Mouse (Mus musculus): ENCODE data around the gene Gm20388. TPM values are rescaled to one million over a fixed set of nuclear protein-coding genes. Genes with fewer than 3 reads are reported as not detected.
"Not testable (repeated sequence)": the region's sequence is repeated elsewhere in the genome, so short reads cannot be mapped to it uniquely, and the experiment has no call there.

Gm20388 gene
- total RNA-seq, 2 experiments from 2014 or later, result 10.3 to 10.6 TPM

DNA sequence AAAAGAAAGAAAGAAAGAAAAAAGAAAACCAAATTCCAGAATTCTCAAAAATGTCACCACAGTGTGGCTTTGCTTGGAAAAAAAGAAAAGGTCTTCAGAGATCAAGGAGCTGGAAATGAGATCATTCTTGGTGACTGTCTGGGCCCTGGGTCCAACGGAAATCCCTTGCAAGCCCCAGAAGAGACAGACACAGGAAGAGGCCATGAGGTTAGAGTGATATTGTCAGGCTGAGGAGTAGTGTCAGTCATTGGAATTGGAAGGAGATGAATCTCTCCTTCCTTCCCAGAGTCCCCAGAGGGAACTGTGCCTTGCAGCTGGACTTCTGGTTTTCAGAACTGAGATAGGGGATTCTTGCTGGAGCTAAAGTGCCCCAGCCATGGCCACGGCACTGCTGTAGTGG is 788.9 kb downstream of the Gm20388 start:
- intact Hi-C loops (cut with DNase I), result no loop called here
- no peak for DNase-seq (ENCODE audit: low spot score in 2 of 2)

DNA sequence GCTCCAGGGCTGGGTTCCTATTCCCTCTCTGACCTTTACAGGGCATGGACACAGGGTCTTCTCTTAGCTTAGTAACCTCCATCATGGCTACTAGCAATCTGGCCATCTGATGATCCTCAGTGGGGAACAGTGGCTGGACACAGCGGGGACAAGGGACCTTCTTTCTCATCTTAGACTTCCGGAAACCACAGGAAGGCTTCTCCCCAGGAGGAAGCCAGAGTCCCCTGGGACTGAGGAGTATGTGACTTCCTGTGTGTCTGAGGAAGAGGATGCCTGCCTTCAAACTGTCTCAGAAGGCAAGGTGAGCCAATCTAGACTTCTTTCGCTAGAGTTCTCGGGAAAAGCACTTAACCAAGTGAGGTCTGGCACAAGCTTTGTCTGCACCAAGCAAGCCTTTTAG is 789.4 kb downstream of the Gm20388 start:
- intact Hi-C loops (cut with DNase I), result no loop called here
- DNase-seq (ENCODE audit: low spot score in 2 of 2), result no peak

DNA sequence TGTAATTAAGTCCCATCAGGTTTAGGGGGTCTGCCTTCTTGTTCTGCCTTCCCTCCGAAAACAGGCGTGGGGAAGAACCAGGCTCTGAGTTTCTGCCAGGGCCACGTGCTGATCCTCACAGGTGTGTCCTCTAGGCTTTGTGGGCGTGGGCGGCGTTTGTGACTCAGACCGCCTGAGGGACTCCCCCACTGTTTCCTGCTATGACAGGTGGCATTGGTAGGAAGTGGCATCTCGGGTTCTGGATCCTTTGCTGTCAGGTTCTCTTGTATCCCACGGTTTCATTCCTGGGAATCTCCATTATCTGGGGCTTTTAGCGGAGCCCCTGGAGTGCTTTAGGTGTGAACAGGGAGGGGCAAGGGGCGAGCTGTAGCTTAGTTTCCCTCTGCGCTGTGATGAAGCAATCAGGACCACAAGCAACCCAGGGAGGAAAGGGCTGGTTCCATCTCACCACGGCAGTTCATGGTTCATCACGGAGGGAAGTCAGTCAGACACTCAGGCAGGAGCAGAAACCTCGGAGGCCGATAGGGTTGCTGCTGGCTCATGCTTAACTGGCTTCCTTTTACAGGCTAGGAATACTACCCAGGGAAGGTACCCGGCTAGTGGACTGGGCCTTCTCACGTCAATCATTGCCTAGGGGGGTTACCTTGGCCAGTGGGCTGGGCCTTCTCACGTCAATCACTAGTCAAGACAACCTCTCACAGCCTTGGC is 791.3 kb downstream of the Gm20388 start:
- intact Hi-C loops (cut with DNase I), result no loop called here
- no peak for DNase-seq (ENCODE audit: low spot score in 2 of 2)

DNA sequence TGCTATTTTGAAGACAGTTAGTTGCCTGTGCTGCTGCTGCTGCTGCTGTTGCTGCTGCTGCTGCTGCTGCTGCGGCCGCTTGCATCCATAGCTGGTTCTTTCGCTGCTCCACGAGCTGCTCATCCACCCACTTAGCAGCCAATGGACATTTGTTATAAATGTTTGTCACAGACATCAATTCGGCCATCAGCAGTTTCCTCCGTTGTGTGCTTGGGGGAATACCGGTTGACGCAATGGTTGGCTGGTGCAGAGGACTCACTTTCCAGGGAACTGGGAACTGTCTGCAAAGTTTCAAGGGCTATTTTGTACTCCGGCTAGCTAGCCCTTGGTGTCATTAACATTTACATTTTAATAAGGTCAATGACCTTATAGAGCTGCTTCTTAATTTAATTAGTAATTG is 793.6 kb downstream of the Gm20388 start:
- no peak for DNase-seq (ENCODE audit: low spot score in 2 of 2)
- intact Hi-C loops (cut with DNase I), result no loop called here

DNA sequence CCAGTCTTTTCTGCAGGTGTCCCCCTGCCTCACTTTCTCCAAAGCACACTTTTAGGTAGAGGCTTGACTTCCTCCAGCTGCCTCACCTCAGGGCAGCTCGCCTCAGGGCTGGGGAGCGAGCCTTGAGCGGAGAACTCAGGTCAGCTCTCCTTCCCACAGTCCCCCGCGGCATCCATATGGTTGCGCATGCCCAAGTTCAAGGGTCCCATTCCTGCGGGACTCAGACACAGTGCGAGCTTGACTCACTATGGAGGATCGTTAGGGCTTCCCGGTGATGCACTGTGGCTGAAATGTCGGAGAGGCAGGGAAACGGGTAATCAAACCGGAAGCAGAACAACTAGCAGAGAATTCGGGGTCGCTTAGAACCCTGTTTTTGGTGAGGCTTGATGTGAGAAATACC is 794.5 kb downstream of the Gm20388 start:
- intact Hi-C loops (cut with DNase I), result no loop called here
- DNase-seq (ENCODE audit: low spot score in 2 of 2), result no peak

DNA sequence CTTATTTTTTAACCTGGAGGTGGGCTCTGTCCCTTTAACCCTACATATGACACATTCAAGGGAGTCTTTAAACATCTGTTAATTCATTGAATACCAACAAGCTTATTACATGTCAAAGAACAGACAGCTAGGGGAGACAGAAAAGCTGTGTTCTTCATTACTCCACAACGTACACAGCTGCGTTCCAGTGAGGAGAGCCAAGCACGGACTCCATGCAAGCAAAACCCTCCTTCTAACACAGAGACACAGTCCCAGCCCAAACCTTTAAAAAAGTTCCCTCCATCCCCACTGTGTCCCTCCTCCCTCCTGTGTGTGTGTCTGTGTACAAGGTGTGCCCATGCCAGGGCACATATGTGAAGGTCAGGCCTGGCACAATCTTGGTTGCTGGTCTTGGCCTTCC is 795.6 kb downstream of the Gm20388 start:
- intact Hi-C loops (cut with DNase I), result no loop called here
- no peak for DNase-seq (ENCODE audit: low spot score in 2 of 2)

DNA sequence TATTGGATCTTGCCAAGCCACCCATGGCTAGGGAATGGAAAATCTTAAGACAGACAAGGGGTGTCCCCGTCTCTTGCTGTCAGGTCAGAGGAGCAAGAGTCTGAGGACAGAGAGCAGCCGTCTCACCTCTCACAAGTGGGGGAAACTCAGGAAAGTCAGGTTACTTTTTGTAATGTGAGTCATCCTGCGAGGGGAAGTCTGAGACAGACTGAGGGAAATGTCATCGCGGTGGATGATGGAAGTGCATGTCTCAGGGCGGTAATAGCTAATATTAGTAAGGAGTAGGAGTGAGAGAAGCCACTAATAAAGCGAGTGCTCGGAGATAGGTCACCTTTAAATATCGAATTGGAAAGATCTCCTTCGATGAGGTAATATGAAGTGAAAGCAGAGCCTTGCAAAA is 798.5 kb downstream of the Gm20388 start:
- intact Hi-C loops (cut with DNase I), result no loop called here

DNA sequence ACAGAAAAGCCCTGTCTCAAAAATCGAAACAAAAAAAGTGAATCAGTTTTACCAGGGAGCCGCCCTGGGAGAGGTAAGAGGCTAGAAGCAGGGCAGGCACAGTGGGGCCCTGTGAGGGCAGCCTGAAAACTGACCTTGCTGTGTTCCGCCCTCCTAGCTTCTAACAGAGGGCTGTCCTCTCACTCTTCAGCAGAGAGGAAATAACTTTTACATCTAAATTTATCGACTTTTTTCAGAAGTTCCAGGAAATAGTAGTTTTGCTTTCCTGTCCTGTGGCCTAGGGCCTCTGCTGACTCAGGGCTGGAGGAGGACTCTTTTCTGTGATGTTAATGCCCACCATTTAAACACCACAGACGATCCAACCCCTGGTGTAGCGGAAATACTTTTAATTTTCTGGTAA is 804.6 kb downstream of the Gm20388 start:
- intact Hi-C loops (cut with DNase I), result no loop called here

More for the DNA sequence above, 798.5 kb downstream of the Gm20388 start:
- DNase-seq (ENCODE audit: low spot score in 2 of 2), result no peak

DNA sequence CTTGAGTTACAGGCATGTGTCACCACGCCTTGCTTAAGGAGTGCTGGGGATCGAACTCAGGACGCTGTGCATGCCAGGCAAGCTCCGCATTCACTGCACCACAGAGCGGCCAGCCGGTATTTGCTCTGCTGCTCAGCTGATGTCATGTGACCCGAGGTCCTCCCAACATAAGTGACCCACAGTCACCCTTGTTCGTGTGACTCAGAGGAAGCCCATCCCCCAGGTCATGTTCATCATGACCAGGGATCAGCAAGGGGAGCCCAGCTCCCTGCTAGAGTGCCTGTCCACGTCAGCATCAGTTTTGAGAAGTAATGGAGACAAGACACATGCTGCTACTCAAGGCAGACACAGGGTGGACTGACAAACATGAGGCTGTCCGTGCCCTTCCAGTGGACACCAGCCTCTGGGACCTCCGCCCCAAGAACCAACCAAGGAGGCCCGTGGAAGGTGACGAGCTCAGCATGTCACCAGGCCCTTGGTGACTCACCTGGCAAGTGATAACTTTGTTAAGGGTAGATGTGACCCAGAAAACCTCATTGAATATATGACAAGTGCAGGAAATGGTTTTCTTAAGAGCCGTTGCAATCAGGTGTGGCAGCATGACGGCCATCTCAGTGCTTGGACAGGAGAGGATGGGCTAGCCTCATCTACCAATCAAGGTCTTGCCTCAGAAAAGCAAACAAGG is 805.5 kb downstream of the Gm20388 start:
- DNase-seq (ENCODE audit: low spot score in 2 of 2), result no peak
- intact Hi-C loops (cut with DNase I), result no loop called here

More for the DNA sequence above, 804.6 kb downstream of the Gm20388 start:
- DNase-seq (ENCODE audit: low spot score in 2 of 2), result no peak

DNA sequence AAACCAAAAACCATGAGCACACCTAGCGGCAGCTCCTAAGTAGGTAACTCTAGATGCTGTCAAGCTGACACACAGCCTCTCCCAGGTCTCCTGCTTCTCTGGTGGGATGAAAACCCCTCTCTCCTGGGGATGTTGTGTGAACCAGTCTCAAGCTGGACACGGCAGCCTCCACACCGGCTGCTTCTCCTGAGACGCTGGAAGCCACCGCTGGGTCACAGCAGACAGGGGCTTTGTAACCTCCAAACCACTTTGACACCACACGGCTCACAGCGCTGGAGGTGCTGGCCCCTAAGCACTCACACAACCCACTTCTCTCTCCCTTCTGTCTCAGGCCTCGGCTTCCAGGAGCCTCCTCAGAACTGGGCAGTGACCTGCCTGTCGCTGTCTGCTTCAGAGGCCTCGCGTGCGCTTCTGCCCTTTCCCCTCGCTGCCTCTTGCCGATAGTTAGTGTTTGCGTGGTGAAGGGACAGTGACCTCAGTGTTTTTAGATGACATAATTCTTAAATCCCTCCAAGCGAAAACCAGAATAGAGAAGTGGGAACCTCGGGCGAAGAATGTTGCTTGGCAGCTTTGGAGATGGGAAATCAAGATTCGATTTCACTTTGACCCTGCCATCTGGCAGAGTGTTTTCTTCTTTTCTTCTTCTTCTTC is 809.1 kb downstream of the Gm20388 start:
- intact Hi-C loops (cut with DNase I), result no loop called here
- no peak for DNase-seq (ENCODE audit: low spot score in 2 of 2)

DNA sequence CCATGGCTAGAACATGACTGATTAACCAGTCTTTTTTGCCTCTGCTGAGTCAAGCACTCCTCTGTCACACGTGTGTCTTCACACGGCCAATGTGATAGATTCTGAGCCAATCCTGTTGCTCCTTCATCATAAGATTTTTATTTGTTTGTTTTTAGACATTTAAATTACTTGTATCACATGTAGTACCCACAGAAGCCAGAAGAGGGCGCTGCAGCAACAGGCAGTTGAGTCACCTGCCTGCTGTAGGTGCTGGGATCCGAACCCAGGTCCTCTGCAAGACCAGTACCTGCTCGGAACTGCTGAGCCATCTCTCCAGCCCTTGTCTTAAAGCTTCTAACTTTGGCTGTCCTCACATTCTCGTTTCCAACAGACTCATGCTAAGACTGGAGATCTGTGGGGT is 812.4 kb downstream of the Gm20388 start:
- DNase-seq (ENCODE audit: low spot score in 2 of 2), result no peak
- intact Hi-C loops (cut with DNase I), result no loop called here

DNA sequence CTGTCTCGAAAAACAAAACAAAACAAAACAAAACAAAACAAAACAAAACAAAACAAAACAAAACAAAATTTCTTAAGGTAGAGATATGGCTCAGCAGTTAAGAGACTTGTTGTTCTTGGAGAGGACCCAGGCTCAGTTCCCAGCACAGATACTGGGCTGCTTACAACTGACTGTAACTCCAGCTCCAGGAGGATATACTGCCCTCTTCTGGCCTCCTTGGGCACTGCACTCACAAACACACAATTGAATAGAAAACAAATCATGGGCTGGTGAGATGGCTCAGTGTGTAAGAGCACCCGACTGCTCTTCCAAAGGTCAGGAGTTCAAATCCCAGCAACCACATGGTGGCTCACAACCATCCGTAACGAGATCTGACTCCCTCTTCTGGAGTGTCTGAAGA is 813.5 kb downstream of the Gm20388 start:
- intact Hi-C loops (cut with DNase I); DNase-seq (ENCODE audit: low spot score in 2 of 2): not testable (repeated sequence)

DNA sequence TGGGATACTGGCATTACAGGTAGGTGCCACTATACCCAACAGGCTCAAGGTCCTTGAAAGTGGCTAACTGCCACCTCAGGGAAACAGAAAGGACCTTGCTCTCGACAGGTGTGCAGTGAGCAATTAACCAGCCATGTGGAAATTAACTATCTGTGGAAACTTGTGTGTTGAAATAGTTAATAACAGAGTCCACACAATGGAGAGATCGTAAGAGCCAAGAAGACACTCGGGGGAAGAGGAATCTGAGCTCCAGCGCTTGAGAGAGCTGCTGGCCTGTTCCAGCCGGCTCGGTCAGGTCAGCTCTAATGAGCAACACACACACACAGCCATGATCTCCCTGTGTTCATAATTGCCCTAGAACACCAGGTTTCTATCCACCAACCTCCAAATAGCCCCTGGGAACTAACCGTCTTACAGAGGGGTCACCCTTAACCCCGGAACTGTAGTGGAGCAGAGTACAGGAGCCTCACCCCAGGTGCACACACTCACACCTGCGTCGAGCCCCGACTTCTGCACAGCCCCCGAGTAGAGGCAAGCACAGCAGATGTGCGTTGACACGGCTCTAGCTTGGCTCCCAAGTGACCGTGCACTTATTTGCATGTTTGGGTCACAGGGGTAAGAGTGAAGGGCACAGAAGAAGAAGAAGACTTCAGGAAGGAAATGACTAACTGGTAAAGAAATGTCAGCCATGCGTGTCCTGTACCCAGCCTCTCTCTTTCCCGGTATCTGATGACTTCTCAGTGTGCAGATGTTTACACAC is 814.4 kb downstream of the Gm20388 start:
- no peak for DNase-seq (ENCODE audit: low spot score in 2 of 2)
- intact Hi-C loops (cut with DNase I), result no loop called here

DNA sequence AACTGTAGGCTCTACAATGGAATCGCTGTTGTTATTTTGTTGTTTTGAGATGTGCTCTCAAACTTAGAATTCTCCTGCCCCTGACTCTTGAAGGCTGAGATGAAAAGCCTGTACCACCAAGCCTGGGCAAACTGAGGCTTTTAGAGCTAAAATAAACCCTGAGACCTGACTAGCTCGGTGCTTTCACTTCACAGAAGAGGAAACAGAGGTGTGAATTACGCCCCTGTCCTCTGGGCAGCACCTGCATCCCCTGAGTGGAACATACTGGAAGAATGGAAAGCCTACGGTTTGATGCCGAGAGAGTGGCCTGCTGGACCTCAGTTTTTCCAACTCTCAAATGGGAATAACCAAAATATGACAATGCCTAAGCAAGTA is 814.9 kb downstream of the Gm20388 start:
- intact Hi-C loops (cut with DNase I), result no loop called here

DNA sequence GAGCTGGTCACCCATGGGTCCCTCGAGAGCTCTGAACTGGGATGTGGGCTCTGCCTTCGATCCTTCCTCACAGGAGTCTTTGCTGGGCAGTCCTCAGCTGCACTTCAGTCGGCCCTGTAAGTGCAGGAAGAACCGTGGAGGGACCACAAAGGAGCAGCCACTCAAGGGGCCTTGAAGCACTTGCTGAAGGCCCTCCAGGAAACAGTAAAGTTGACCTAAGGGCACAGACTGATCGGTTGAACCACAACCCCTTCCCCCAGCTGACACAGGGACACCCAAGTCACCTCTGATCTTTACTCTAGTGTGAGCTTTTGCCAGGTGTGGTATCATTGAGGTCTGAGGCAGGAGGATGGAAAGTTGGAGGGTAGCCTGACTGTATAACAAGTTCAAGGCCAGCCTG is 815.4 kb downstream of the Gm20388 start:
- intact Hi-C loops (cut with DNase I), result no loop called here
- no peak for DNase-seq (ENCODE audit: low spot score in 2 of 2)

More for the DNA sequence above, 814.9 kb downstream of the Gm20388 start:
- no peak for DNase-seq (ENCODE audit: low spot score in 2 of 2)

DNA sequence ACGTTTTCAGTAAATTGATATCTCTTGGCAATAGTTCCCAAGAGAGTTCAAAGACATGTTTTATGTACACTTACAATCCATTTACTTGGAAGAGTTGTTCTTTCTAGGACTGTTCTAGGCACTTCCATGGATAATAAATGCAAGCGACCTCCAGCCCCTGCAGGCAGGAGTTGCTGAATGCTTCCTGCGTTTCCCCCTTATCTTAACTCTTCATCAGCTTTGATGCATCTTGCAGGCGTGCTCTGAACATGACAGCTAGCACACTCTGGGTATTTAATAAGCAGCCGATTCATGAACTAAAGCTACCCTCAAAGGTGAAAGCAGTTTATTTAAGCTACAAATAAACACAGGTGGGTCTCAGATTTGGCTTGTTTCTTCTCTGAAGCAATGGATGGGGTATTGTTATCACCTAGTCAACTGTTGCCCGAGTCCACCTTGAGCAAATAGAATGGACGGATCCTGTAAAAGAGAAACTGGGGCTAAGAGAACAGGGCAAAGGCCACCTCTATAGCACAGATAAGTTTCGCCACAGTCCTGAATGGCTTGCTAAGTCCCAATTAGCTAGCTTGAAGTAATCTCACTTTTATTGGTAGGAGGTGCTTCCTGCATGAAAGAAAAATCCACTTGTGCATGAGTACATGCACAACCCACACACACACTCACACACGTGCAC is 818.0 kb downstream of the Gm20388 start:
- intact Hi-C loops (cut with DNase I), result no loop called here
- no peak for DNase-seq (ENCODE audit: low spot score in 2 of 2)

DNA sequence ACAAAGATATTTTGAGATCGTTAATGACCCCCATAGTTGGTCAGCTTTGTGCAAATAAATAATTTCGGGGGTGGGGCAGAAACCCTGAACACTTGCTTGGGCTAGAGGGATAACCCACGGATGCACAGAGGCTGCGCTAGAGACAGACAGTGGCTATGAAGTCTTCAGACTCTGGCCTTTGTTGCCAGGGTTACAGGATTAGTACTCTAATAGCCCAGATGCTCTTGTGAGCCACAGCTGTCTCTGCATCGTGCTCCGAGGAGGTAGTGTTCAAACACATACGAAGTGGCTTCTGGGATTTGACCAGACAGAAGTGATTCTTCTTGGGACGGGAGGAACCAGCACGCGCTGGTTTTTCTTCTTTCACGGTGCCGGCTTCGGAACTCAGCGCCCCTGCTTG is 820.9 kb downstream of the Gm20388 start:
- intact Hi-C loops (cut with DNase I), result no loop called here
- DNase-seq (ENCODE audit: low spot score in 2 of 2), result no peak

DNA sequence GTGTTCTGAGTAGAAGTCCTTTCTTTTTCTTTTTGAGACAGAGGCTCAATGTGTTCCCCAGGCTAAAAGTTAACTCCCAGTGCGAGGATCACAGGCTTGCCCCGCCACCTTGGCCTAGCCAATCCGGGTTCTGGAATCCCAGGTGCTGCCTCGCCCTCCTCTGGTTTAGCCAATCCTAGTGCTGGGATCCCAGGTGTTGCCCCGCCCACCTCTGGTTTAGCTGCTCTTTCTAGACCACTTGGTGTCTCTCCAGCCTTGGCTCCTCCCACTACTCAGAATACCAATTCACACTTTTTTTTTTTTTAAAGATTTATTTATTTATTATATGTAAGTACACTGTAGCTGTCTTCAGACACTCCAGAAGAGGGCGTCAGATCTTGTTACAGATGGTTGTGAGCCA is 821.4 kb downstream of the Gm20388 start:
- intact Hi-C loops (cut with DNase I), result no loop called here
- DNase-seq (ENCODE audit: low spot score in 2 of 2), result no peak

DNA sequence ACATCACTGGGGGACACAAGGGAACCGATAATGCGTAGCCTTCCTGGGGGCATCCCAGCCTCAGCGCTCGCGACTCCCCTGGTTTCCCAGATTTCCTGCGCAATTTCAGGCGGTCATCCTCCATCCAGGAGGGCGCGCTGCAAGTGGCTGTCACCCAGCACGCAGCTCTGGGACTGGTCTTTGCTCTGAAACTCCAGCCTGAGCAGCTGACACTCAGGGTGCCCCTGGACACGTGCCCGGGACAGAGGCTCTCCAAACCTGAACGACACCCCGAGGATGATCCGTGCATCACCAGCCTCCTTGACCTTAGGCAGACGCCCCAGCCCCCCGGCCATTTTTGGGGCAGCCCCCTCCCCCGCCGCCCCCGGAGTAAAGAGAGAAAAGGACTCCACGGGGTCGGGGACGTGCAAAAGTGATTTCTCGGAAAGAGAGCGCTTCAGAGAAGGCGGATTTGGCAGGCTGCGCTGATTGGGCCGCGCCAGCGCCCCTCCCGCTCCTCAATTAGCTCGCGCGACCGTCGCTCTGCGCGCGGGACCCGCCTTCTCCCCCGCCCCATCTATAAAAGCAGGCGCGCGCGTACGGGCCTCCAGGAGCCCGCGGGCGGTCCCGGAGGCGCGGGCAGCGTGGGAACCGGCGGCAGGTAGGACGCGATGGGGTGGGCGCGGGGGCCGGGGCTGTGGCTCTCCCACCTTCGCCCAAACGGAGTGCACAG is 825.3 kb downstream of the Gm20388 start, which contains the start of gene Irf8:
TSS of gene Irf8 (plus strand) at position 589 of the 712 bp plus-strand sequence.
- intact Hi-C loops (cut with DNase I), result loop anchor here (5.0 kb wide), 2 partner anchors 54 to 61 kb away; no protein-coding TSS in a partner anchor
- DNase-seq (ENCODE audit: low spot score in 2 of 2), result peak; percentile 77 to 79
